Mouse (Mus musculus) bone marrow, adult 2 months (tissue): ENCODE results near the gene Timm22.

Source experiments
- CTCF ChIP-seq: fragments of 200-500 bp; IDR thresholded peaks from 2 replicates; pipeline ENCODE4 v1.5.1; 2011; ENCODE audit warnings: low read length, control low read depth; ENCODE audit not compliant: control insufficient read depth, insufficient read depth
- POLR2A ChIP-seq: fragments of 200-500 bp; IDR thresholded peaks from 2 replicates; pipeline ENCODE4 v1.6.1; 2011; ENCODE audit warnings: low read depth, mild to moderate bottlenecking, control low read depth, low read length, borderline replicate concordance; ENCODE audit not compliant: control insufficient read depth

GRCm38 (mm10) chr11:76385746-76386145 lies 21.0 kb upstream of the Timm22 start:
- TF ChIP-seq POLR2A (no peak), CTCF (no peak)
